Mouse (Mus musculus) hindbrain, embryonic 11.5 days (tissue): ENCODE measurements around the gene Tmem248. TPM values are rescaled to one million over a fixed set of nuclear protein-coding genes. Genes with fewer than 3 reads are reported as not detected.

Experiments used
- ATAC-seq: fragments of 200-750 bp; cut with Nextera tagmentation; 2 replicates; pipeline ENCODE4 v1.8.0; 2017; ENCODE audit warnings: mild to moderate bottlenecking, moderate TSS enrichment, moderate library complexity; ENCODE audit not compliant: low FRiP score
- DNase-seq: peaks from one replicate; pipeline ENCODE4 v3.0.0-alpha.2; 2015; ENCODE audit warnings: low spot score
- H3K27ac ChIP-seq: fragments of 300-500 bp; sonication (generic); 2 replicates; pipeline ENCODE4 v1.5.1; 2014; ENCODE audit warnings: mild to moderate bottlenecking, low read depth, low read length
- H3K27me3 ChIP-seq: fragments of 300-500 bp; sonication (generic); 2 replicates; pipeline ENCODE4 v1.6.1; 2014; ENCODE audit warnings: mild to moderate bottlenecking, low read length, moderate library complexity, mixed read lengths; ENCODE audit not compliant: control insufficient read depth, insufficient read depth
- H3K36me3 ChIP-seq: fragments of 300-500 bp; sonication (generic); 2 replicates; pipeline ENCODE4 v1.6.1; 2014; ENCODE audit warnings: mild to moderate bottlenecking, low read length, moderate library complexity, mixed read lengths; ENCODE audit not compliant: control insufficient read depth, insufficient read depth
- H3K4me1 ChIP-seq: fragments of 300-500 bp; sonication (generic); replicated peaks from 2 replicates; pipeline ENCODE4 v1.6.1; 2014; ENCODE audit warnings: low read length, mixed read lengths; ENCODE audit not compliant: control insufficient read depth, insufficient read depth
- H3K4me2 ChIP-seq: fragments of 300-500 bp; sonication (generic); replicated peaks from 2 replicates; pipeline ENCODE4 v1.6.1; 2014; ENCODE audit warnings: mild to moderate bottlenecking, low read depth, low read length
- H3K4me3 ChIP-seq: fragments of 300-500 bp; sonication (generic); 2 replicates; pipeline ENCODE4 v1.5.1; 2014; ENCODE audit warnings: low read depth, low read length
- H3K9ac ChIP-seq: fragments of 300-500 bp; sonication (generic); 2 replicates; pipeline ENCODE4 v1.6.1; 2014; ENCODE audit warnings: low read depth, low read length
- H3K9me3 ChIP-seq: fragments of 300-500 bp; sonication (generic); 2 replicates; pipeline ENCODE4 v1.6.1; 2016; ENCODE audit warnings: low read length; ENCODE audit not compliant: control insufficient read depth
- WGBS: fragments of 180-500 bp; shearing (Covaris S2); extraction: QIAGEN DNeasy Blood & Tissue Kit; methylation state at CpG from one replicate; pipeline ENCODE4 v1.1.7; 2014; 5-methylcytosine and 5-hydroxymethylcytosine counted together
- polyA plus RNA-seq: library from polyadenylated mRNA; unstranded; fragments of >200 nt; fragmentation: Nextera tagmentation; extraction: Ambion mirVana; gene quantifications from 2 replicates; pipeline ENCODE4 v1.2.1, GENCODE M21; 2014

Tmem248 gene
- polyA plus RNA-seq, 1 experiment from 2014 or later: 29.9 TPM

DNA sequence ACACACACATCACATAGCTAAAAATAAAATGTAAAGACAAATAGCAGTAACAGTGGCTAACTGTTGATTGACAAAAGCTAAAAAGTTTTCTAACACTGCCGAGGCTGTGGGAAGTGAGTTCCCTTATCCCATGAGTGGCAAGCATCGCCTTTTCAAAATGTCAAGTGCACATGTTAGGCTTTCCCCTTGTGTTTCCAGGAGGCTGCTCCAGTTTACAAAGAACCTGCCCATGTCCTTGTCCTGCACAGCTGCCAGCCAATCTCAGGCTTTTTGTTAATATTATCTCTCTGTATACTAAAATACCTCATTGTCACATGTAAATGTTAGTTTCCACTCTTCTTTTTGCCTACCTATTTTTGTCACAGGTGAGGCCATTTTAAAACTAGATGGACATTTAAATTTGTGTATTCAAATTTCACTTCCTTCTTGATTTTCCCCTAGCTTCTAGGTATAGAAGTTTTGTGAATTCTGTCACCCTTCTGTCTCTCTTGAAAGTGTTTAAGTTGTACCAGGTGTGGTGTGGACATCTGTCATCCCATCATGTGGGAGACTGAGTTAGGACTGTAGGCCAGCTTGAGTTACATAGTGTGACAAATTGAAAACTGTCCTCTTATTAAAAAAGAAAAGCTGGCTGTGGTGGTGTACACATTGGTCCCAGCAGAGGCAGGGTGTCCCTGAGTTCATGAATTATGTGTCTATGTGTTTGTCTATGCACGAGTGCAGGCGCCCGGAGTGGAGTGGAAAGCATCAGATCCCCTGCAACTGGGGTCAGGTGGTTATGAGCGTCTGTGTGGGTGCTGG is 34.9 kb upstream of the Tmem248 start:
- H3K4me2 ChIP-seq: no peak overlapping the region
- no peaks in the 10 kb centered on the region for H3K4me1 ChIP-seq
- H3K27ac ChIP-seq: no peak overlapping the region
- DNase-seq: no peak
- no peaks in the 10 kb centered on the region for H3K27me3 ChIP-seq
- 86% methylated on average over 6 of the region's 6 CpGs for WGBS
- ATAC-seq: no peak
- H3K36me3 ChIP-seq: no peaks in the 10 kb centered on the region
- H3K4me3 ChIP-seq: no peak overlapping the region
- no peak overlapping the region for H3K9ac ChIP-seq
- H3K9me3 ChIP-seq: no peaks in the 10 kb centered on the region

DNA sequence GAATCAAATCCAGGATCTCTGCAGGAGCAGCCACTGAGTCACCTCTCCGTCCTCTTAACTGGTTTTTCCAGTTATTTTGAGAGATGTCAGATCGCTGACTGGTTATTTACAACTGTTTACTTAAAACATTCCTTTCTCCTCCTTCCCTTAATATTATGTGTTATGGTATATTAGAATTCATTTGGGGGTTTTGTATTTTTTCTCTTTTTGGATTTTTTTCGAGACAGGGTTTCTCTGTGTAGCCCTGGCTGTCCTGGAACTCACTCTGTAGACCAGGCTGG is 34.4 kb upstream of the Tmem248 start:
- DNase-seq (no peak), ATAC-seq (no peak)
- Histone ChIP-seq H3K4me2 (no peak overlapping the region), H3K36me3 (no peaks in the 10 kb centered on the region), H3K4me1 (no peaks in the 10 kb centered on the region), H3K9me3 (no peaks in the 10 kb centered on the region), H3K27me3 (no peaks in the 10 kb centered on the region), H3K9ac (no peak overlapping the region), H3K4me3 (no peak overlapping the region), H3K27ac (no peak overlapping the region)
- WGBS: 91% methylated on average over 3 of the region's 3 CpGs

DNA sequence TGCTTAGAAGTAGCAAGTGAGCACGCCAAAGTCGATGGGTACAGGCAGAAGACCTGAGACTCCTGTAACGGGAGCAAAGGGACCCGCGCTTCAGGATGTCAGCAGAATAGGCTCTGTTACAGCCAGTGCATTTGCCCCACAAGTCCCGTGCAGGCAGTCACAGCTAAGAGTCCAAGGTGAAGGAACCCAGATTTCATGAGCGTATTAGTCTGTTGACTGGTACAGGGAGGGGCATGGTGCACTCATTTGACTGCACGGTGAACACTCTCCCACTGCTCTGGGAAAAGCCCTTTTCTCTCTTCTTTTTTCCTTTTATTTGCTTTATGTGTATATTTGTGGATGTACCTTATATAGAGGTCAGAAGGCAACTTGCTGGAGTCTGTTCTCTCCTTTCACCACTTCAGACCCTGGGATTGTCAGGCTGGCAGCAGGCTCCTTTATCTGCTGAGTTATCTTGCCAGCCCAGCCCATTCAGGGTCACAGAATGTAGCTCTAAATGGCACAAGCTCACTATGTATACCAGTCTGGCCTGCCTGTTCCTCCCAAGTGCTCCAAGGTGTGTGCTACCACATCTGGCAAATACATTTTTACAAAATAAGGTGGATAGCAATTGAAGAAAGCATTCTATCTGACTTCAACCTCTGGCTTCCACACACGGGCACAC is 32.6 kb upstream of the Tmem248 start:
- Histone ChIP-seq H3K4me2 (no peak overlapping the region), H3K4me1 (no peaks in the 10 kb centered on the region), H3K4me3 (no peak overlapping the region), H3K27ac (no peak overlapping the region), H3K9ac (no peak overlapping the region), H3K36me3 (no peaks in the 10 kb centered on the region), H3K27me3 (no peaks in the 10 kb centered on the region), H3K9me3 (no peaks in the 10 kb centered on the region)
- DNase-seq (no peak), ATAC-seq (no peak)
- WGBS: 90% methylated on average over 9 of the region's 9 CpGs

DNA sequence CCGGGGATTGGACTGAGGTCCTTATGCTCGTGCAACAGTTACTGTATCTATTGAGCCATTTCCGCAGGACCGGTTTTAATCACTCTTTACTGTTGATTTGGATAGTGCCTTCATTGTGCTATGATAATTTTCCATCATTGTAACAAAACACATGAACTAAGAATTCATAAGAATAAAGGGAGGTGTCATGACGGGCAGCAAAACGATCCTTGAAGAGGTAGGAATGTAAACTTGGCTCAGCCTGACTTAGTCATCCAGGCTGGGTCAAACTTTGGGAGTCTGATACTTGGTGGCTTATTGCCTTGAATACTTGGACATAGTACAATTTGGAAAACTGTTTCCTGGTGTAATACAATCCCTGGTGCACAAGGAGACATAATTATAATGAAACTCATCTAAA is 31.6 kb upstream of the Tmem248 start:
- H3K4me2 ChIP-seq: no peak overlapping the region
- no peaks in the 10 kb centered on the region for H3K9me3 ChIP-seq
- DNase-seq: no peak
- no peak overlapping the region for H3K9ac ChIP-seq
- no peak for ATAC-seq
- no peak overlapping the region for H3K4me3 ChIP-seq
- no peaks in the 10 kb centered on the region for H3K27me3 ChIP-seq
- 0 out of 2 replicates have a peak, but pooled peaks cover 4% of the 10 kb centered on the region for H3K36me3 ChIP-seq
- H3K27ac ChIP-seq: no peak overlapping the region
- WGBS: 91% methylated on average over 6 of the region's 6 CpGs
- H3K4me1 ChIP-seq: no peaks in the 10 kb centered on the region

GRCm38 (mm10) chr5:130187383-130187782 is 29.5 kb upstream of the Tmem248 start:
- H3K9ac ChIP-seq: no peak overlapping the region
- no peaks in the 10 kb centered on the region for H3K27me3 ChIP-seq
- no peaks in the 10 kb centered on the region for H3K9me3 ChIP-seq
- ATAC-seq (no peak), DNase-seq (peak; percentile 16)
- no peak overlapping the region for H3K27ac ChIP-seq
- H3K4me1 ChIP-seq: no peaks in the 10 kb centered on the region
- H3K36me3 ChIP-seq: 0 out of 2 replicates have a peak, but pooled peaks cover 4% of the 10 kb centered on the region
- H3K4me2 ChIP-seq: no peak overlapping the region
- 60% methylated on average over 7 of the region's 7 CpGs for WGBS
- no peak overlapping the region for H3K4me3 ChIP-seq

DNA sequence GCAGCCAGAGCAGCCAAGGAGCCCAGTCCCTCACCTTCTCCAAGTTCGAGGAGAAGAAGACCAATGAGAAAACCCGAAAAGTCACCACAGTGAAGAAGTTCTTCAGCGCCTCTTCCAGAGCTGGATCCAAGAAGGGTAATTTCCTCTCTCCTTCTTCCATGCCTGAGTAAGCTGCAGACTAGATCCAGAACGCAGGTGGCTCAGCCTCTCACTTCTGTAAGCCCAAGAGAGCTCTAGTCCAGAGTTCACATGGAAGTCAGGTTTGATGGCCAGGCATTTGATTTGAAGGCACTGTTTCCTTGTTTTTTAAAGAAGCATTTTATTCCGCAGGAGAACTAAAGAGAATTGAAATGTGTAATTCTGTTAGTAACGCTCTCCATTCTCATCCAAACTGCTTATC is 26.0 kb upstream of the Tmem248 start:
- H3K9me3 ChIP-seq: no peaks in the 10 kb centered on the region
- DNase-seq (no peak), ATAC-seq (no peak)
- H3K4me3 ChIP-seq: no peak overlapping the region
- H3K27ac ChIP-seq: no peak overlapping the region
- no peak overlapping the region for H3K4me2 ChIP-seq
- no peaks in the 10 kb centered on the region for H3K27me3 ChIP-seq
- 97% methylated on average over 6 of the region's 6 CpGs for whole genome bisulfite sequencing
- no peak overlapping the region for H3K9ac ChIP-seq
- H3K4me1 ChIP-seq: no peaks in the 10 kb centered on the region
- H3K36me3 ChIP-seq: 0 out of 2 replicates have a peak, but pooled peaks cover 4% of the 10 kb centered on the region

DNA sequence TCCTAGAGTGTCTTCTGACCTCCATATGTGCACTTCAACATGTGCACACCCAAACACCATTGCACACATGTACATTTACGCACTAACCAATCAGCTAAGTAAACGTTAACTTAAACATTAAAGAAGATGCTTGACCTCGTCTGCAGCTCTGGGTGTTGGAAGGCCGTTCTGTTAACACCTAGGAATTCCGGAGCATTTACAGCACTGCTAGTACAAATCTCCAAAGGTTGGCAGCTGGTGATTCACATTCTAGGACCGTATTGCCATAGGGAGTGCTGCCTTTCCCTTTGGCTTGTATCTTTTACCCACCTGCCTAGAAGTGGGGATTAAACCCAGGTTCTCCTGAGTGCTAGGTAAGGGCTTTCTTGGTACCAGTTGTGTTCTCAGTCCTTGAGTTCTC is 25.0 kb upstream of the Tmem248 start:
- WGBS: 90% methylated on average over 6 of the region's 6 CpGs

DNA sequence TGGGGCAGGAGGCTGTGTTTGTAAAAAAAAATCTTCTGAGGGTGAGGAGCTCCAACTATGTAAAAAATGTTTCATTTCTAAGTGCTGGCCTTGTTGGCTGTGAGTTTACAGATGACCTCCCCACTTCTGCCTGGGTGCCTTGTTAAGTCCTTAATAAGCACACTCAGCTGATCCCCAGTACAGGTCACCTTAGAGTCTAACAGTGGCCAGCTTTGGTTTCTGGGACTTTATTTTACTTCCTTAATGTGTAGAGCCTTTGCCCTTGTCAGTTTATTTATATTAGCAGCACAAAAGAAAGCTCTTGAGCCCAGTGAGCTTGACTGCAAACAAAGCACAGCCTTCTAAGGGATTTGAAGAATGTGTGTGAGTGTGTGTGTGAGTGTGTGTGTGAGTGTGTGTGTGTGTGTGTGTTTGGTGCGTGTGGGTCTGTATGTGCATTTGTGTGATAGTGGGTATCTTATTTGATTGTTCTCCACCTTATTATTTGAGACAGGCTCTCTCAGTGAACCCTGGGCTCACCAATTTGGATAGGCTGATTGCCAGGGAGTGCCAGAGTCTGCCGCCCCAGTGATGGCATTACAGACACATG is 24.4 kb upstream of the Tmem248 start:
- Histone ChIP-seq H3K4me2 (no peak overlapping the region), H3K36me3 (0 out of 2 replicates have a peak, but pooled peaks cover 4% of the 10 kb centered on the region), H3K4me3 (no peak overlapping the region), H3K9ac (no peak overlapping the region), H3K27ac (no peak overlapping the region), H3K4me1 (no peaks in the 10 kb centered on the region), H3K27me3 (no peaks in the 10 kb centered on the region), H3K9me3 (no peaks in the 10 kb centered on the region)
- ATAC-seq (no peak), DNase-seq (no peak)
- WGBS: 86% methylated on average over 2 of the region's 2 CpGs

More for the DNA sequence above, 25.0 kb upstream of the Tmem248 start:
- ATAC-seq (no peak), DNase-seq (no peak)
- no peak overlapping the region for H3K9ac ChIP-seq
- H3K4me1 ChIP-seq: no peaks in the 10 kb centered on the region
- H3K27ac ChIP-seq: no peak overlapping the region
- H3K4me2 ChIP-seq: no peak overlapping the region
- H3K27me3 ChIP-seq: no peaks in the 10 kb centered on the region
- H3K36me3 ChIP-seq: 0 out of 2 replicates have a peak, but pooled peaks cover 4% of the 10 kb centered on the region
- no peak overlapping the region for H3K4me3 ChIP-seq
- no peaks in the 10 kb centered on the region for H3K9me3 ChIP-seq
